In genomic region chr11:86858211-86858610, GRCm38 (mm10) we compare ENCODE assay signal across 31 mouse cellular contexts.
"Had no signal": no experiment of that assay in that cellular context is flagged by ENCODE, and none has a peak within 500 bp of the region (broad histone marks: within the 10 kb centered on the region; RNA-seq: fewer than 3 reads in every experiment).

No protein-coding gene starts in this region.

- H3K4me2 ChIP-seq: limb, embryonic 12.5 days; limb, embryonic 13.5 days; limb, embryonic 15.5 days; liver, embryonic 11.5 days; liver, embryonic 13.5 days; liver, embryonic 15.5 days; lung, embryonic 14.5 days; lung, embryonic 15.5 days; midbrain, embryonic 11.5 days; midbrain, embryonic 12.5 days; midbrain, embryonic 13.5 days; midbrain, embryonic 15.5 days had no signal

- H3K4me3 ChIP-seq: left cerebral cortex, adult 2 months; limb, embryonic 10.5 days; limb, embryonic 12.5 days; limb, embryonic 13.5 days; limb, embryonic 15.5 days; liver, embryonic 13.5 days; liver, embryonic 15.5 days; lung, embryonic 15.5 days; megakaryocyte, embryonic 14.5 days; midbrain, embryonic 10.5 days; midbrain, embryonic 12.5 days; midbrain, embryonic 13.5 days; midbrain, embryonic 15.5 days; myocyte had no signal

- H3K9ac ChIP-seq: limb, embryonic 12.5 days; limb, embryonic 13.5 days; limb, embryonic 15.5 days; liver, embryonic 13.5 days; liver, embryonic 14.5 days; liver, embryonic 15.5 days; liver, postnatal 0 days; lung, embryonic 14.5 days; lung, embryonic 15.5 days; midbrain, embryonic 12.5 days; midbrain, embryonic 13.5 days; midbrain, embryonic 15.5 days had no signal

- DNase-seq: left cerebral cortex, postnatal 4 days; liver; liver, embryonic 13.5 days; liver, postnatal 0 days; lung, adult 18-20 months; lung, adult 2 months; lung, embryonic 14.5 days; lung, postnatal 10 days; lung, postnatal 14 days; lung, postnatal 36 days; lung, postnatal 4 days; midbrain, embryonic 14.5 days had no signal

- H3K27me3 ChIP-seq: limb, embryonic 12.5 days; limb, embryonic 13.5 days; limb, embryonic 15.5 days; liver, embryonic 13.5 days; liver, embryonic 15.5 days; lung, embryonic 15.5 days; midbrain, embryonic 12.5 days; midbrain, embryonic 13.5 days; midbrain, embryonic 15.5 days had no signal

- ATAC-seq: liver, postnatal 0 days; lung, postnatal 0 days; midbrain, embryonic 13.5 days; midbrain, embryonic 15.5 days; midbrain, embryonic 16.5 days had no signal

- H3K36me3 ChIP-seq: limb, embryonic 10.5 days; limb, embryonic 12.5 days; limb, embryonic 13.5 days; limb, embryonic 15.5 days; liver, embryonic 13.5 days; liver, embryonic 15.5 days; lung, embryonic 15.5 days; midbrain, embryonic 10.5 days; midbrain, embryonic 12.5 days; midbrain, embryonic 13.5 days; midbrain, embryonic 15.5 days had no signal

- H3K9me3 ChIP-seq: limb, embryonic 10.5 days; limb, embryonic 12.5 days; limb, embryonic 13.5 days; limb, embryonic 15.5 days; liver, embryonic 13.5 days; liver, embryonic 15.5 days; lung, embryonic 15.5 days; midbrain, embryonic 10.5 days; midbrain, embryonic 12.5 days; midbrain, embryonic 13.5 days; midbrain, embryonic 15.5 days had no signal

- H3K27ac ChIP-seq: left cerebral cortex, adult 2 months; limb, embryonic 10.5 days; limb, embryonic 12.5 days; limb, embryonic 13.5 days; limb, embryonic 15.5 days; liver, embryonic 13.5 days; liver, embryonic 14.5 days; liver, embryonic 15.5 days; lung, embryonic 15.5 days; macrophage; midbrain, embryonic 10.5 days; midbrain, embryonic 12.5 days; midbrain, embryonic 13.5 days; midbrain, embryonic 15.5 days had no signal

- H3K4me1 ChIP-seq: limb, embryonic 15.5 days; liver, embryonic 13.5 days; megakaryocyte, embryonic 14.5 days had no signal
